Mouse (Mus musculus) limb, embryonic 13.5 days (tissue): ENCODE results near the gene Smurf2. TPM values are rescaled to one million over a fixed set of nuclear protein-coding genes. Genes with fewer than 3 reads are reported as not detected.
A peak's percentile ranks its signal among the peaks of the same experiment; 100 is the strongest.

Source experiments
- ATAC-seq: fragments of 200-750 bp; cut with Nextera tagmentation; 2 replicates; pipeline ENCODE4 v1.8.0; 2017; ENCODE audit warnings: low read depth, moderate number of reproducible peaks, moderate TSS enrichment; ENCODE audit not compliant: low FRiP score
- H3K27ac ChIP-seq: fragments of 300-500 bp; sonication (generic); 2 replicates; pipeline ENCODE4 v1.5.1; 2015; ENCODE audit warnings: inconsistent platforms, mild to moderate bottlenecking, moderate library complexity
- H3K27me3 ChIP-seq: fragments of 300-500 bp; sonication (generic); 2 replicates; pipeline ENCODE4 v1.6.1; 2015; ENCODE audit warnings: mild to moderate bottlenecking, inconsistent platforms
- H3K36me3 ChIP-seq: fragments of 300-500 bp; sonication (generic); 2 replicates; pipeline ENCODE4 v1.6.1; 2015; ENCODE audit warnings: inconsistent platforms, mild to moderate bottlenecking, moderate library complexity
- H3K4me1 ChIP-seq: fragments of 300-500 bp; sonication (generic); 2 replicates; pipeline ENCODE4 v1.6.1; 2015; ENCODE audit warnings: inconsistent platforms
- H3K4me2 ChIP-seq: fragments of 300-500 bp; sonication (generic); replicated peaks from 2 replicates; pipeline ENCODE4 v1.6.1; 2015; ENCODE audit warnings: inconsistent platforms, mild to moderate bottlenecking, moderate library complexity
- H3K4me3 ChIP-seq: fragments of 300-500 bp; sonication (generic); 2 replicates; pipeline ENCODE4 v1.5.1; 2015; ENCODE audit warnings: moderate library complexity, mild to moderate bottlenecking, inconsistent platforms
- H3K9ac ChIP-seq: fragments of 300-500 bp; sonication (generic); 2 replicates; pipeline ENCODE4 v1.6.1; 2015; ENCODE audit warnings: mild to moderate bottlenecking, inconsistent platforms
- H3K9me3 ChIP-seq: fragments of 300-500 bp; sonication (generic); 2 replicates; pipeline ENCODE4 v1.6.1; 2016; ENCODE audit warnings: inconsistent platforms
- WGBS: fragments of 180-500 bp; shearing (Covaris S2); methylation state at CpG from one replicate; pipeline ENCODE4 v1.1.7; 2015; 5-methylcytosine and 5-hydroxymethylcytosine counted together
- polyA plus RNA-seq: library from polyadenylated mRNA; unstranded; fragments of >200 nt; fragmentation: Nextera tagmentation; extraction: Ambion mirVana; gene quantifications from 2 replicates; pipeline ENCODE4 v1.2.1, GENCODE M21; 2015

The Smurf2 gene
- polyA plus RNA-seq, 1 experiment from 2014 or later, result 14.5 TPM

- H3K4me3 ChIP-seq, result no peak overlapping the region
- 72% methylated on average over 6 of the region's 6 CpGs for WGBS
These were observed 139.8 kb downstream of the Smurf2 start for GRCm38 (mm10) chr11:106780590-106781220.

GRCm38 (mm10) chr11:106780089-106780425, 140.5 kb downstream of the Smurf2 start:
- H3K9ac ChIP-seq, result no peak overlapping the region
- H3K4me1 ChIP-seq, result peaks cover 22% of the 10 kb centered on the region
- H3K27me3 ChIP-seq, result no peaks in the 10 kb centered on the region
- H3K9me3 ChIP-seq, result no peaks in the 10 kb centered on the region
- peaks cover 66% of the 10 kb centered on the region for H3K36me3 ChIP-seq
- no peak for ATAC-seq
- WGBS, result 66% methylated on average over 4 of the region's 4 CpGs
- peak overlapping the region; percentile 86 for H3K4me3 ChIP-seq
- peak overlapping the region; percentile 73 for H3K4me2 ChIP-seq
- peak overlapping the region; percentile 98 for H3K27ac ChIP-seq

More at GRCm38 (mm10) chr11:106780590-106781220, 139.8 kb downstream of the Smurf2 start:
- no peak overlapping the region for H3K9ac ChIP-seq
- no peak overlapping the region for H3K27ac ChIP-seq
- peaks cover 28% of the 10 kb centered on the region for H3K4me1 ChIP-seq
- H3K27me3 ChIP-seq, result no peaks in the 10 kb centered on the region
- no peaks in the 10 kb centered on the region for H3K9me3 ChIP-seq
- no peak for ATAC-seq
- no peak overlapping the region for H3K4me2 ChIP-seq
- peaks cover 66% of the 10 kb centered on the region for H3K36me3 ChIP-seq

- peak within 1 kb of the TSS; percentile 73 for H3K4me2 ChIP-seq
- peak within 1 kb of the TSS; percentile 98 for H3K27ac ChIP-seq
- WGBS, result 1% methylated on average over 30 of the region's 30 CpGs
- H3K9ac ChIP-seq, result peak within 1 kb of the TSS; percentile 90
- H3K9me3 ChIP-seq, result no peaks in the 10 kb centered on the region
- peak within 1 kb of the TSS; percentile 86 for H3K4me3 ChIP-seq
- H3K36me3 ChIP-seq, result peaks cover 66% of the 10 kb centered on the region
- peaks cover 21% of the 10 kb centered on the region for H3K4me1 ChIP-seq
- H3K27me3 ChIP-seq, result no peaks in the 10 kb centered on the region
- ATAC-seq, result peak; percentile 99
These were observed 141.0 kb downstream of the Smurf2 start, which contains the start of gene Polg2 for GRCm38 (mm10) chr11:106779388-106780088. TSS of gene Polg2 (minus strand) at chr11:106779537.

DNA sequence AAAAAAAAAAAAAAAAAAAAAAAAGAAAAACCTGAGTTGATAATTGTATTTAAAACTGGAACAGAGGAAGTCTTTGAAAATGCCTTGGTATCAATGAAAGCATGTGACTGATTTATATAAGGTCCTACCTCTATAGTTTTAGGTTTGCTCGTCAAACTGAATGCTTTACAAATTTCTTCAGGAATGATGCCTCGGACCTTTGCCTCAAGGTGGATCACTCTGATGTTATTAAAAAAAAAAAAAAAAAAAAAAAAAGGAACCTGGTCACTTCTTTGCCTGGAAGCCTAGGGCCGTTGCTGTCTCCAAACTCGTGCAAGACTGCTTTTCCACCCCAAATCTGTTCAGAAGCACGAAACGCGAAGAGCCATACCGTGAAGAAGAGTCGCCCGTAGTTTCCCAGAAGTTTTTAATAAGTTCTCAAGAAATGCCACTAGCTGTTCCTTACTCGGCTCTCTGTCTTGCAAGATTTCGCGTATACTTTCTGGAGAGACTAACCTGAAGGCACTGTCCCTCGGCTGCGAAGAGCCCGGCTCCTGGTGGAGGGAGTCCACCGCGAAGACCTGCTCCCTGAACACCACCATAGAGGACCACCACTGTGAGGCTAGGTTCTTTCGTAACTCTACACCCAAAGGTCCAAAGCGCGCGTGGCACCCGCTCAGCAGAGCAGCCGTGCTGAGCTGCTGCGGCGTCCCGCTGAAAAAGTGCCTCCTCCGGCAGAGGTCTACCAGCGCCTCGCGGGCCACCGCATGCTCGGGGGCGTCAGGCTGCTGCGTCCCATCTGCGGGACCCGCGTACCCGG, 141.7 kb downstream of the Smurf2 start:
- Histone ChIP-seq H3K4me2 (peak overlapping the region; percentile 73), H3K27me3 (no peaks in the 10 kb centered on the region), H3K36me3 (peaks cover 66% of the 10 kb centered on the region), H3K27ac (peak overlapping the region; percentile 98), H3K9me3 (no peaks in the 10 kb centered on the region), H3K9ac (peak overlapping the region; percentile 90), H3K4me1 (peaks cover 21% of the 10 kb centered on the region), H3K4me3 (peak overlapping the region; percentile 86)
- peak; percentile 83 for ATAC-seq
- 2% methylated on average over 39 of the region's 39 CpGs for WGBS

GRCm38 (mm10) chr11:106778132-106778531, 142.4 kb downstream of the Smurf2 start:
- Histone ChIP-seq H3K36me3 (peaks cover 66% of the 10 kb centered on the region), H3K4me3 (peak overlapping the region; percentile 86), H3K27ac (no peak overlapping the region), H3K4me1 (peaks cover 18% of the 10 kb centered on the region), H3K4me2 (peak overlapping the region; percentile 73), H3K9ac (no peak overlapping the region), H3K9me3 (no peaks in the 10 kb centered on the region), H3K27me3 (no peaks in the 10 kb centered on the region)
- 91% methylated on average over 7 of the region's 7 CpGs for WGBS
- no peak for ATAC-seq

- H3K4me2 ChIP-seq, result peak overlapping the region; percentile 19; the same call in 1 of the 2 replicates
These were observed 143.1 kb downstream of the Smurf2 start for GRCm38 (mm10) chr11:106777395-106777794.

DNA sequence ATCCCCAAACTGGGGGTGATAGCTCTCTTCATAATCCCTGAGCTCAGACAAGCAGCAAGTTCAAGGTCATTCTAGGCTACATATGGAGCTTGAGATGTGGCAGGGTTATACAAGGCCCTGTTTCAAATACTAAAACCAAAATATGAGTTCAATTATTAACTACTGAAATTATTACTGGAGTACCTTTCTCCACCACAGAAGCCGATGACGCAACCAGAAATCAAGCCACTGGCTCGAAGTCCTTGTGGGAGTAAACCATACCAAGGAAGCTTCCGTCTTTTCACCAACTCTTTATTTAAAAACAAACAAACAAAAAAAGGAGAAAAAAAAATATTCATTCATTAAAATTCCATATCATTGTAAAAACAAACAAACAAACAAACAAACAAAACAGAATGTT, 143.6 kb downstream of the Smurf2 start:
- Histone ChIP-seq H3K36me3 (peaks cover 66% of the 10 kb centered on the region), H3K9ac (no peak overlapping the region), H3K27me3 (no peaks in the 10 kb centered on the region), H3K4me3 (no peak overlapping the region), H3K27ac (no peak overlapping the region), H3K4me2 (no peak overlapping the region), H3K4me1 (peaks cover 18% of the 10 kb centered on the region), H3K9me3 (no peaks in the 10 kb centered on the region)
- WGBS, result 92% methylated on average over 4 of the region's 4 CpGs
- ATAC-seq, result no peak

More at GRCm38 (mm10) chr11:106777395-106777794, 143.1 kb downstream of the Smurf2 start:
- 85% methylated on average over 3 of the region's 3 CpGs for WGBS
- Histone ChIP-seq H3K4me3 (no peak overlapping the region), H3K27ac (no peak overlapping the region), H3K36me3 (peaks cover 66% of the 10 kb centered on the region), H3K27me3 (no peaks in the 10 kb centered on the region), H3K9me3 (no peaks in the 10 kb centered on the region), H3K4me1 (peaks cover 18% of the 10 kb centered on the region), H3K9ac (no peak overlapping the region)
- no peak for ATAC-seq

DNA sequence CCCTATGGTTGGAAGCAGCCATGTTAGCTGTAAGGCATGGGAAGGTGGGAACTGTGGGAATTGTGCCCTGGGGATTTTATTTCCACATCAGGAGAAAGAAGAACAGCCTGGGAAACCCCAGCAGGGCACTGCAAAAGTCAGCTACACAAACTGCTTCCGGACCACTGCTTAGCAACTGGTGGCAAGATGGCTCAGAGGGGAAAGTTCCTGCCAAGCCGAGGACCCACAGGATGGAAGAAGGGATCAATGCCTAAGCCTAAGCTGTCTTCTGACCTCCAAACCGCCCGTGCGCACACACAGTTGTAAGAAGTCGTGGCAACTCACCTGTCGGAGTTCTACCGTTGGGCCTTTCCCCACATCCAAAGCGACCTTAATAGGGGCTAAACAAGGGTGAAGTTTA, 147.5 kb downstream of the Smurf2 start:
- no peak for ATAC-seq
- H3K4me1 ChIP-seq, result peaks cover 8% of the 10 kb centered on the region
- no peak overlapping the region for H3K27ac ChIP-seq
- peaks cover 84% of the 10 kb centered on the region for H3K36me3 ChIP-seq
- WGBS, result 92% methylated on average over 9 of the region's 9 CpGs
- no peak overlapping the region for H3K4me2 ChIP-seq
- H3K27me3 ChIP-seq, result no peaks in the 10 kb centered on the region
- no peak overlapping the region for H3K4me3 ChIP-seq
- H3K9me3 ChIP-seq, result no peaks in the 10 kb centered on the region
- H3K9ac ChIP-seq, result no peak overlapping the region

- H3K27me3 ChIP-seq, result no peaks in the 10 kb centered on the region
- no peak overlapping the region for H3K4me3 ChIP-seq
- 0 out of 2 replicates have a peak, but pooled peaks cover 5% of the 10 kb centered on the region for H3K9me3 ChIP-seq
- H3K4me1 ChIP-seq, result no peaks in the 10 kb centered on the region
- H3K27ac ChIP-seq, result no peak overlapping the region
- 93% methylated on average over 9 of the region's 9 CpGs for WGBS
- no peak overlapping the region for H3K4me2 ChIP-seq
- ATAC-seq, result no peak
- no peak overlapping the region for H3K9ac ChIP-seq
- H3K36me3 ChIP-seq, result peaks cover 93% of the 10 kb centered on the region
These were observed 150.1 kb downstream of the Smurf2 start for GRCm38 (mm10) chr11:106770195-106770974.
